Mouse (Mus musculus) small intestine, adult 2 months (tissue): Measurements from ENCODE around the gene Fkbp6.

Source experiments
- CTCF ChIP-seq: fragments of 200-500 bp; IDR thresholded peaks from 2 replicates; pipeline ENCODE4 v1.5.1; 2012; ENCODE audit warnings: low read depth, mild to moderate bottlenecking, control low read depth, inconsistent platforms, low read length, moderate library complexity, mixed read lengths; ENCODE audit not compliant: insufficient replicate concordance, insufficient read length; ENCODE audit errors: extremely low read depth
- POLR2A ChIP-seq: fragments of 200-500 bp; IDR thresholded peaks from 2 replicates; pipeline ENCODE4 v1.6.1; 2012; ENCODE audit warnings: low read depth, mild to moderate bottlenecking, control low read depth, inconsistent platforms, low read length, moderate library complexity

DNA sequence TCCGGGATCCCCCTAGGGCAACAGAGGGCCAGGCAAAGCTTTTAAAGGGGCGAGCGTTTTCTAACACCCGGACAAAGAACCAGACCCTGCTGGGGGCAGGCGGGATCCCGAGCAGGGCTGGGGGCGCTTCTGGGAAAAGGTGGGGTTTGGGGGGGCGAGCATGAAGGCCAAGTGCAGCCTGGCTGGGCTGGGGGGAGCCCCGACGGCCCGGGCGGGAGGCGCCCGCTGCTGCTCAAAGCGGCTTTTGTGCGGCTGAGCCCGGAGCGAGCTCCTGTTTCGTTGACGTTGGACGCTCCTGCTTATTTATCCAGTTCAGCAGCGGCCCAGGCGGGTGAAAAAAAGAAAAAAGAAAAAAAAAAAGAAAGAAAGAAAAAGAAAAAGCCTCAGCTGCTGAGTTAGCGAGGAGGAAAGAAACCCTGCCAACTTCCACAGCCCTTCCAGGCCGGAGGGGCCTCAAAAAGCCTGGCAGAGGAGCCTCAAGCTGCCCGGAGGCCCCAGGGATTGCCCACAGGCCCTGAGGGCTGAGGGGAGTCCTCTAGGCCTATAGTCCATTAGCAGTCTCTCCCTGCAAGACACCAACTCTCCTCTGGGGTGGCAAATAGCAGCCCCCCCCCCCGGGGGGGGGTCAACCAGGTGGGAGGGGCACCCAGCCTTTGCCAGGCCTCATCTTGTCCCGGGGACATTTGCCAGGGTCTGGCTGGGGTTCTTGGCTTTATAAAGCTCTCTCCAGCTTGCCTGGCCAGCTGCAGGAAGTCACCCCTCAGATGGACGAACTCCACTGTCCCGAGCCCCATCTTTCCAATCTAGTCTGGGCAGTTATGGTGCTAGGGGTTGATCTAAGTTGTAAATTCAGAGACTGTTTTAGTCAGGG, 91.3 kb downstream of the Fkbp6 start:
- TF ChIP-seq CTCF (no peak), POLR2A (no peak)
